Mouse (Mus musculus) liver (tissue): ENCODE data around the gene Cped1.

Experiments used
- DNase-seq: peaks from one replicate; pipeline ENCODE4 v3.0.0-alpha.2; 2020; ENCODE audit warnings: mixed read lengths

Gene Cped1

DNA sequence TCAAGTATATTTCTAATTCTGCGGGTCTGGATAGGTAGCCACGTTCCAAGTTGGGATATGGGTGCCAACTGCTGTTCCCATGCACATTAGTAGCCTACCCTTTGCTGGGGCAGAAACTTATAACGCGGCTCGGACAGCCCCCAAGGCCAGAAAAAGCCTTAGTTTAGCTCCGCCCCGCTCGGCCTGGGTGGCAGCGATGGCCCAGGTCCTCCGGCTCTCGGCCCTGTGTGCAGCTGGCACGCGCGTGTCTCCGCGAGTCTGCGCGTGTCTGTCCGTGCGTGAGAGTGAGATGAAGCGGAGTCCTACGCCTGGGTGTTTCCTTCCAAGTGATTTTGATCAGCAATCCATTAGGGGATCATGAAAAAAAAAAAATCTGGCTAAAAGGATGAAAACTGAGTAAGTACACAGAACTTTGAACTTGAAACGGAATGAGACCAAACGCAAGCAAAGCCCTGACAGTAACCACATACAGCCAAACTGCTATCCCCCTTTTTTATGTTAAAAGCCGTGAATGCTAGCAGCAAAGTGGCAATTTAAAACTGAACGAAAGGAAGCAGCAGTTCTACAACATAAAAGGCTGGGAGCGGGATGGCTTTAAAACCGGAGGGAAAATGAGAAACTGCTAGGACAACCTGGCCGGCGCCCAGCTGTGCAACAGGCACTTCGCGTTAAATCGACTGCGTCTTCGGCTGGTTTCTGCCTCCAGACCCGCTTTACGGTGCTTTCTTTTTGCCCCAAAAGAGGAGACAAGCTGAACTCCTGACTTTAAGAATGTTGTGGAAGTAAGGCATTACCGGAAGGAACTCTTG, at the start of gene Cped1:
Gene Cped1, plus strand, starts transcription at position 185 of the 809 bp plus-strand sequence.
- peak; percentile 55 for DNase-seq

GRCm38 (mm10) chr6:21937981-21938635, 47.6 kb upstream of the Cped1 start:
- DNase-seq = no peak

GRCm38 (mm10) chr6:21949226-21949731, 36.4 kb upstream of the Cped1 start, which contains the start of gene Ing3:
Ing3 (plus strand) TSS chr6:21949571.
- DNase-seq = peak; percentile 97

- peak; percentile 98 for DNase-seq
These were observed 35.8 kb upstream of the Cped1 start for GRCm38 (mm10) chr6:21949771-21950448.

- no peak for DNase-seq
These were observed 35.0 kb upstream of the Cped1 start for GRCm38 (mm10) chr6:21950676-21951075.

GRCm38 (mm10) chr6:21955468-21955867, 30.2 kb upstream of the Cped1 start:
- no peak for DNase-seq

- DNase-seq = no peak
These were observed 26.8 kb upstream of the Cped1 start for GRCm38 (mm10) chr6:21958922-21959321.

GRCm38 (mm10) chr6:21959909-21960308, 25.8 kb upstream of the Cped1 start:
- DNase-seq = no peak

- DNase-seq = no peak
These were observed 8.2 kb upstream of the Cped1 start for GRCm38 (mm10) chr6:21977532-21977931.

DNA sequence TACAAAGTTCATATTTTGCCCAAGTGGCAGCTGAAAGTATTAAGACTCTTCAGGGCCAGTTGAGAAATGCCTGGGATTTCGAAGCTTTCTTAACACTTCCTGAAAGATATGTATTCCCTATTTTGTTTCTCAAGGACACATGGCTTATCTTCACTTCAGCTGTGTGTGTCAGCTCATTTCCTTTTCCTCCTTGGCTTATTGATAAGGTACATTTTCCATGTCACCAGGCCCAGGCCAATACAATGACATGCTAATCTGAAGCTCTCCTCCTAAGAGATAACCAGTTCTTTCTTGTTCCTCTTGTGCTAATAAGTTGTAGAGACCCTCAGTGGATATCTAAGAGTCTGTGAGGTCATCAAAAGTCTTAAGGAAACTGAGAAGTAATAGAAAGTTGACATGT, 4.6 kb upstream of the Cped1 start:
- no peak for DNase-seq

DNA sequence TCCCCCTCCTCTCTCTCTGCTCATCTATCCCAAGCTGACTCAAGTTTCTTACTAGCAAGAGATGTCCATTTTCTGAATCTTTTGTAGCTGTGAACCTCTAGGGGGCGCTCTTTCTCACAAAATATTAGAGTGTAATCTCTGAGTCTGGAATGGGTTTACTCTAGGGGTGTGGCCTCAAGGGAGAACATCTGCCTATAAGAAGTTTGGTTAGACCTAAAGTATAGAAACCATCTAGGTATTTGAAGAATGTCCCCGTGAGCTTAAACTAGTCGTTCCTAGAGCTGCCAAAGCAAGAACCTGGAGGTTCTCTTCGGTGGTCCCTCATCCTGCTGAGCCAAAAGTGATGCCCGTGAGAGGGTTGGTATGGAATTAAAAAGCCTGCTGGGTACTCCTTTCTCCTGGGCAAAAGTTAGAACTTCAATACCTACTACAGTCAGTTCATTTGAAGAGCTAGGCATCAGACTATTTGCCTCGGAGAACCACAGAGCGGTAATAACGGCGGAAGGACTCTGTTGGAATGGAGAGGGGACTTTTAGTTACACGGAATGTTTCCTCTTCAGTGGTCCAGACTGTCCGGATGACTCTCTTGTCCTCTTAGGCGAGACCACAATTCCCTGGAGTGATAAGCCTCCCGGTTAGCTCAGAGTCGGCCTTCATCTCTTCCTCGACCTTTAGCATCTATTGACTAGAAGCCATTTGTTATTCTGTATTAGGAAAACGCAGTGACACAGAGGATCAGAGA, 555 bp upstream of the Cped1 start:
- peak; percentile 33 for DNase-seq

- no peak for DNase-seq
These were observed 1.1 kb downstream of the Cped1 start for GRCm38 (mm10) chr6:21986660-21987331.

DNA sequence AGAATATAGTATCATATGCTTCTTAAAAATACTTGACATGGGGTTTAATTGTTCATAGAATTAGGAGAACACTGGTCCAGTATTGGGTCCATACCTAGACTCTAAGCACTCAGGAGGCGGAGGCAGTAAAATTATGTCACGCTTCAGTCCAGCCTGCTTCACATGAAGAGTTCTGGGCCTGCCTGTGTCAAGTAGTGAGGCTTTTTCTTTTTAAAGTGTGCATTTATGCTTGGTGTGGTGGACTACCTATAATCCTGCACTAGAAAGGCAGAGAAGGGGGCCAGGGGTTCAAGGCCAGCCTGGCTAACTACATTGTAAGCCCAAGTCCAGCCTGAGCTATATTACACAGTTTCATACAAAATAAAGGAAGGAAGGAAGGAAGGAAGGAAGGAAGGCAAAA, 1.8 kb downstream of the Cped1 start:
- no peak for DNase-seq

DNA sequence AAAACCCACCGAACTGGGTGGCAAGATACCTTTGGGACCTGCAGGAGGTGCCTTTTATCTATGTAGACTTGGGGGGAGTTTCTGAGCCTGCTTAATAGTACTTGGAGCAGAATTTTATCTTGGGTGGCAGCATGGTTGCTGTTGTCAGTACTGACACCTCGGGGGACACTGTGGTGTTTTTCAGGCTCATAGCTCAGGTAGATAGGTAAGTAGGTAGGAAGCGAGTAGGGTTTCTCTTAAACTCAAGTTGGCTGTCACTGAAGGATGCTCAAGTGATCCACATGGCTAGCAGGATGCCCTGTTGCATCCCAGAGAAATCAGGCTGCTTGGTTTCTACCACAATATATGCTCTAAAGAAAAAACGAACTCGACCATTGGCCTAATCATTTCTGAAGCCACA, 2.6 kb downstream of the Cped1 start:
- DNase-seq = no peak

DNA sequence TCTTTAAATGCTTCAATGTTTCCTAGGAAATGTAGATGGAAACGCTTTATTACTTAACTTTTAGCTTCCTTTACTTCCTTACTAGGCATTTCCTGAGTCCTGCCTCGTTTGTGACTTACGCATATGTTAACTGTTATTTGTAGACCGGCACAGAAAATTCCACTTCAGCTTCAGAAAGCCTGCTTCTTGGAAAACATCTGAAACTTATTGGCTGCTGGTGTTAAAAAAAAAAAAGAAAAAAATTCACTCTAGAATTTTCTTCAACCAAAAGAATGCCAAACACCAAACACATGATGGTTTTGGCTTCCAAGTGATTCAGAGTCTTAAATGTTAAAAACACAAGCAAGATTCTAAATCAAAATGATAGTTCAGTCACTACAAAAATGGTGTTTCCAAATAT, 3.4 kb downstream of the Cped1 start:
- no peak for DNase-seq

DNA sequence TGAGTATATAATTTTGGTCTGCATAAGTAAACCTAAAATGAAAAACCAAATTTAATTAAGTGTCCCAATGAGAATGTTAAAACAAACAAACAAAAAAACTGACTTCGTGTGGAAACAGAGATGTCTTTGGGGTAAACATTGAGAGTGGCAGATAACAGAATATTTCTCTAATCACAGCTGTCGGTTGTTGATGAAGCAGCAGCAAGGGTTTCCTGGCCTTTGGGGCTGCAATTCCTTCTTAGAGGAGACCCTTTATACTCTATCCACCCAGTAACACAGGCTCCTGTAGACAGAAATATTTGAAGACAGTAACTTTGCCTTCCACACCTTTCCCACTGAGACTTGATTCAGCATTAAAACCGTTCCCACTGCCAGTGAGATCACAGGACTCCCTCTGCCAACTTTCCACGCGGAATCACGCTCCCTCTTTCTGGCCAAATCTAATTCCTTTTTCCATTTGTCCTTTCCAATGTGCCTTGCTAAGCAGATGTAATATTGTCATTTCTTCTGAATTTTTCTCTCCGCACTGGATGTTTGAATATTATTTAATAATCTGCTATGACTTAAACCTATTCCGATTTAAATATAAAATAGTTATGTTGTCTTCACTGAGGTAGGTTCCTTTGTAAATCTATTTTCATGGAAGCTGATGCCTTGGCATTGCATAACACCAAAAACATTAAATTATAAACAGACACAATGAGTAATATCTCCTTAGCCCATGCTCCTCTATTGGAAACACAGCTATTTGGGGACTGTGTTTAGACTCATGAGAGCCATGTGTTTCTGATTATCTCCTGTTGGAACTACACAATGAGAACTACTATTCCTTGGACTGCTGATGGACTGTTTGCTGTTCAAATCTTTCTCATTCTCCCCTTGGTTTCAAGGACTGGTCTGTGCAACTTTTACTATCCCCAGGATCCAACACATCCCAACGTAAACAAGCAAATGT, 4.7 kb downstream of the Cped1 start:
- no peak for DNase-seq

DNA sequence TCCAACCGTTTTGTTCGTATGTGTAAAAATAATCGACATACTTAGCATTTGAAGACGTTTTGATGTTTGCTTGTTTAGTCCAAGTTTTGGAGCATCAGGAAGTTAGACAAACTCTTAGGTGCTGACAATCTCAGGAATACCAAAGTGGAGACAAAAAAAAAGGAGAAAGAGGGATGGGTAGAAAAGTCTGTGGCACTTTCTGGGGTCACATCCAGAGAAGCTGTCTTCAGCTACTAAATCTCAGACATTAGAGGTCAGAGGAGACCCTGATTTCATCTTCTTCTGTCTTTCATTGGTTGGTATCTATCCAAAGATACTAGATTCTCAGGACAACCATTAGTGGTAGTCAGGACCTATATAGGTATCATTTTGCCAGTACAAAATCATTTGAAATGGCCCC, 5.4 kb downstream of the Cped1 start:
- no peak for DNase-seq

DNA sequence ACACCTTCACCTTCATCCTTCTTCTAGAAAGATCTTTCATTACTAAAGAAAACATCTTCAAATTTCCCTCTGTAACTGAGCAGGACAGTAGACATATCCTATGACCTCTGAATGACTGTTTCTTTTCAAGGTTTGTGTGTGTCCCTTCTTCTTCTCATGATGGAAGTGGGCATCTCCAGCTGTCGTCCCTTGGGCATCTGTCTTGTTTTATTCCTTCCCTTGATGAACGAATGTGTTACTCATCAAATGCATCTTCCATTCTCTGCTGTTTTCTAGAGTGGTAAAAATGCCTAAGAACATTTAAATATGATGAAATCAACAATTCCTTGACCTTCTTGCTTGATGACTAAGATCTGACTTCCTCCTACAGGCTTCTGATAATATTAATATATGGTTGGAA, 7.4 kb downstream of the Cped1 start:
- DNase-seq = no peak

GRCm38 (mm10) chr6:21998131-21998530, 12.4 kb downstream of the Cped1 start:
- no peak for DNase-seq

GRCm38 (mm10) chr6:21999025-21999424, 13.3 kb downstream of the Cped1 start:
- DNase-seq = no peak

GRCm38 (mm10) chr6:22000086-22000485, 14.4 kb downstream of the Cped1 start:
- no peak for DNase-seq
